Mouse (Mus musculus) CH12.LX (cell line): ENCODE data around the gene Marcksl1. TPM values are rescaled to one million over a fixed set of nuclear protein-coding genes. Genes with fewer than 3 reads are reported as not detected.

Experiments used
- DNase-seq: peaks from one replicate; pipeline ENCODE4 v3.0.0-alpha.2; 2013; ENCODE audit errors: extremely low read depth
- H3K27ac ChIP-seq: 2 replicates; pipeline ENCODE4 v1.5.1; 2012; ENCODE audit warnings: low read depth, mild to moderate bottlenecking, control low read depth, moderate library complexity; ENCODE audit not compliant: insufficient read depth
- H3K27me3 ChIP-seq: replicated peaks from 2 replicates; pipeline ENCODE3; 2012; ENCODE audit warnings: inconsistent platforms
- H3K36me3 ChIP-seq, 2 experiments: replicated peaks in 1 of 2; 2 replicates each; pipeline versions ENCODE3 to v1.6.1; 2012; ENCODE audit warnings: inconsistent platforms in 1 of 2, low read length in 1 of 2, mild to moderate bottlenecking in 1 of 2, mixed read lengths in 1 of 2, moderate library complexity in 1 of 2; ENCODE audit not compliant: control insufficient read depth in 1 of 2, insufficient read depth in 1 of 2
- H3K4me1 ChIP-seq, 2 experiments: 2 replicates each; pipeline ENCODE4 v1.6.1; 2012; ENCODE audit warnings: inconsistent platforms in 1 of 2, moderate library complexity in 1 of 2; ENCODE audit not compliant: insufficient read depth in 2 of 2, control insufficient read depth in 1 of 2
- H3K4me2 ChIP-seq: 2 replicates; pipeline ENCODE4 v1.6.1; 2012; ENCODE audit warnings: low read depth, mild to moderate bottlenecking, control low read depth; ENCODE audit not compliant: poor library complexity, insufficient read depth, severe bottlenecking
- H3K4me3 ChIP-seq, 3 experiments: fragments of 150-350 bp in 1 of 3; sonication (generic) in 1 of 3; replicated peaks in 1 of 3; 2 replicates each; pipeline versions ENCODE3 to v1.5.1; 2011 to 2012; ENCODE audit warnings: low read depth in 2 of 3, low read length in 2 of 3, mild to moderate bottlenecking in 2 of 3, moderate library complexity in 2 of 3, control low read depth in 1 of 3, improper control_type of control experiment in 1 of 3, inconsistent platforms in 1 of 3, mixed read lengths in 1 of 3; ENCODE audit not compliant: poor library complexity in 1 of 3
- H3K79me2 ChIP-seq: replicated peaks from 2 replicates; pipeline ENCODE4 v1.6.1; 2012; ENCODE audit warnings: mild to moderate bottlenecking, moderate library complexity; ENCODE audit not compliant: control insufficient read depth, poor library complexity, insufficient read depth, severe bottlenecking; ENCODE audit errors: extremely low read depth
- H3K9ac ChIP-seq: 2 replicates; pipeline ENCODE4 v1.6.1; 2012; ENCODE audit warnings: low read depth, mild to moderate bottlenecking, control low read depth, moderate library complexity; ENCODE audit not compliant: insufficient read depth
- H3K9me3 ChIP-seq: replicated peaks from 2 replicates; pipeline ENCODE3; 2012; ENCODE audit warnings: low read length, inconsistent platforms, mixed read lengths
- BHLHE40 ChIP-seq: IDR thresholded peaks from 2 replicates; pipeline ENCODE4 v1.6.1; 2011; ENCODE audit warnings: mild to moderate bottlenecking, low read depth, low read length, improper control_type of control experiment
- CHD1 ChIP-seq: IDR thresholded peaks from 2 replicates; pipeline ENCODE4 v1.6.1; 2012; ENCODE audit warnings: low read depth, low read length, improper control_type of control experiment, inconsistent platforms
- CHD2 ChIP-seq: IDR thresholded peaks from 2 replicates; pipeline ENCODE4 v1.6.1; 2011; ENCODE audit warnings: low read length, improper control_type of control experiment
- E2F4 ChIP-seq: IDR thresholded peaks from 2 replicates; pipeline ENCODE4 v1.6.1; 2011; ENCODE audit warnings: low read depth, low read length, improper control_type of control experiment; ENCODE audit not compliant: insufficient replicate concordance
- IRF4 ChIP-seq: IDR thresholded peaks from 2 replicates; pipeline ENCODE4 v1.6.1; 2014; ENCODE audit warnings: low read depth, mild to moderate bottlenecking, inconsistent platforms, low read length, improper control_type of control experiment
- JUN ChIP-seq: IDR thresholded peaks from 2 replicates; pipeline ENCODE4 v1.6.1; 2011; ENCODE audit warnings: low read depth, mild to moderate bottlenecking, low read length, improper control_type of control experiment, moderate library complexity; ENCODE audit not compliant: insufficient read depth
- KAT2A ChIP-seq: IDR thresholded peaks from 2 replicates; pipeline ENCODE4 v1.6.1; 2012; ENCODE audit warnings: low read length, improper control_type of control experiment, inconsistent platforms; ENCODE audit not compliant: insufficient replicate concordance
- MAFK ChIP-seq: IDR thresholded peaks from 2 replicates; pipeline ENCODE4 v1.6.1; 2011; ENCODE audit warnings: low read length, improper control_type of control experiment; ENCODE audit not compliant: insufficient replicate concordance
- MAZ ChIP-seq: IDR thresholded peaks from 2 replicates; pipeline ENCODE4 v1.6.1; 2012; ENCODE audit warnings: low read depth, mild to moderate bottlenecking, inconsistent platforms, low read length, improper control_type of control experiment, moderate library complexity
- MEF2A ChIP-seq: IDR thresholded peaks from 2 replicates; pipeline ENCODE4 v1.6.1; 2014; ENCODE audit warnings: low read depth, mild to moderate bottlenecking, inconsistent platforms, low read length, improper control_type of control experiment, borderline replicate concordance
- MXI1 ChIP-seq: IDR thresholded peaks from 2 replicates; pipeline ENCODE4 v1.6.1; 2011; ENCODE audit warnings: mild to moderate bottlenecking, low read depth, low read length, improper control_type of control experiment
- MYC ChIP-seq: IDR thresholded peaks from 2 replicates; pipeline ENCODE4 v1.6.1; 2011; ENCODE audit warnings: low read depth, mild to moderate bottlenecking, improper control_type of control experiment, low read length
- NELFE ChIP-seq: IDR thresholded peaks from 2 replicates; pipeline ENCODE4 v1.6.1; 2011; ENCODE audit warnings: low read depth, low read length, improper control_type of control experiment
- NRF1 ChIP-seq: IDR thresholded peaks from 2 replicates; pipeline ENCODE4 v1.6.1; 2014; ENCODE audit warnings: low read depth, mild to moderate bottlenecking, inconsistent platforms, low read length, improper control_type of control experiment, moderate library complexity
- PAX5 ChIP-seq: IDR thresholded peaks from 2 replicates; pipeline ENCODE4 v1.6.1; 2012; ENCODE audit warnings: low read length, inconsistent platforms, mixed read lengths
- SMC3 ChIP-seq: IDR thresholded peaks from 2 replicates; pipeline ENCODE4 v1.6.1; 2011; ENCODE audit warnings: low read depth, low read length, improper control_type of control experiment
- TBP ChIP-seq: conservative IDR thresholded peaks from 2 replicates; pipeline ENCODE4 v1.6.1; 2011; ENCODE audit warnings: low read depth, low read length, improper control_type of control experiment
- ZMIZ1 ChIP-seq: IDR thresholded peaks from 2 replicates; pipeline ENCODE4 v1.6.1; 2012; ENCODE audit warnings: low read depth, mild to moderate bottlenecking, inconsistent platforms, low read length, improper control_type of control experiment
- ZNF384 ChIP-seq: IDR thresholded peaks from 2 replicates; pipeline ENCODE4 v1.6.1; 2012; ENCODE audit warnings: low read depth, low read length, improper control_type of control experiment, inconsistent platforms
- dilution Hi-C: fragments of 300-500 bp; cut with MboI; formaldehyde crosslinking; loops from 2 replicates; pipeline ENCODE4 v1.14.3; 2020; ENCODE audit warnings: low sequenced_read_pairs; ENCODE audit not compliant: extremely low pct_unique_long_range_greater_than_20kb, extremely low pct_ligation_motif_present
- in situ Hi-C: fragments of 300-500 bp; cut with MboI; formaldehyde crosslinking; loops from 3 replicates; pipeline ENCODE4 v1.14.3; 2019; ENCODE audit warnings: low sequenced_read_pairs, low pct_ligation_motif_present, low pct_unique_long_range_greater_than_20kb, mixed read lengths
- polyA plus RNA-seq: library from polyadenylated mRNA; unstranded; fragments of >175 nt; gene quantifications from 2 replicates; pipeline ENCODE4 v1.2.1, GENCODE M21; 2012; ENCODE audit warnings: low read depth; ENCODE audit not compliant: insufficient read length
- total RNA-seq, 2 experiments: library from RNA; depleted of rRNA; stranded (reverse); fragments of 300-350 nt in 1 of 2; fragments of >200 nt in 1 of 2; gene quantifications; 2 replicates each; pipeline ENCODE4 v1.2.3; 2012 to 2014

Gene Marcksl1
- total and polyA plus RNA-seq, 3 experiments, result 195 to 423 (median 265) TPM

GRCm38 (mm10) chr4:129510723-129511412 is 2.5 kb upstream of the Marcksl1 start:
- dilution Hi-C loops, result no loop called here
- no peak overlapping the region for H3K9ac ChIP-seq
- H3K79me2 ChIP-seq, result peaks cover 14% of the 10 kb centered on the region
- no peaks in the 10 kb centered on the region for H3K9me3 ChIP-seq
- H3K36me3 ChIP-seq, result peaks cover 1 to 6% of the 10 kb centered on the region in 2 experiments
- peaks cover 15 to 53% of the 10 kb centered on the region in 2 experiments for H3K4me1 ChIP-seq
- H3K27ac ChIP-seq, result no peak overlapping the region
- H3K27me3 ChIP-seq, result peaks cover 4% of the 10 kb centered on the region
- in situ Hi-C loops, result no loop called here
- H3K4me2 ChIP-seq, result no peak overlapping the region
- TF ChIP-seq MXI1 (no peak), TBP (no peak), MAFK (no peak), SMC3 (no peak), KAT2A (no peak), MAZ (no peak), NELFE (no peak), ZMIZ1 (no peak), CHD1 (no peak), BHLHE40 (no peak), E2F4 (no peak), IRF4 (no peak), NRF1 (no peak), ZNF384 (no peak), MEF2A (no peak), MYC (no peak)
- H3K4me3 ChIP-seq, result no peak overlapping the region
- no peak for DNase-seq

- no peak for TF ChIP-seq ZNF384
- no peak for TF ChIP-seq CHD2
- no peak for TF ChIP-seq NRF1
- TF ChIP-seq PAX5, result no peak
- no peak for TF ChIP-seq JUN
Measured at GRCm38 (mm10) chr4:129511413-129512096, 1.8 kb upstream of the Marcksl1 start.

More at GRCm38 (mm10) chr4:129511413-129512096, 1.8 kb upstream of the Marcksl1 start:
- dilution Hi-C loops, result no loop called here
- Histone ChIP-seq H3K27ac (no peak overlapping the region), H3K9ac (no peak overlapping the region), H3K36me3 (peaks cover 4 to 8% of the 10 kb centered on the region in 2 experiments), H3K27me3 (peaks cover 4% of the 10 kb centered on the region), H3K4me1 (peaks cover 15 to 53% of the 10 kb centered on the region in 2 experiments), H3K9me3 (no peaks in the 10 kb centered on the region), H3K4me3 (no peak overlapping the region), H3K4me2 (no peak overlapping the region), H3K79me2 (peaks cover 14% of the 10 kb centered on the region)
- DNase-seq, result no peak
- in situ Hi-C loops, result no loop called here
